Mouse (Mus musculus) CD8-positive naive resting alpha-beta T cell, adult 2 months (primary cell): ENCODE measurements around the gene Hdac5.

Experiments used
- DNase-seq, 2 experiments: peaks; one replicate each; pipeline ENCODE4 v3.0.0; 2022; ENCODE audit warnings: low read depth in 2 of 2, low spot score in 2 of 2

Hdac5 gene

GRCm38 (mm10) chr11:102240636-102241035 is 10.7 kb upstream of the Hdac5 start:
- no peak for DNase-seq

GRCm38 (mm10) chr11:102236022-102236421 is 6.1 kb upstream of the Hdac5 start:
- no peak for DNase-seq

- peak; percentile 20 to 31 for DNase-seq
These were observed 524 bp downstream of the Hdac5 start for GRCm38 (mm10) chr11:102229331-102229953.

- no peak for DNase-seq
These were observed 1.2 kb downstream of the Hdac5 start for GRCm38 (mm10) chr11:102228646-102229268.

- no peak for DNase-seq
These were observed 1.8 kb downstream of the Hdac5 start for GRCm38 (mm10) chr11:102228191-102228545.

GRCm38 (mm10) chr11:102227270-102228190 is 2.4 kb downstream of the Hdac5 start:
- no peak for DNase-seq

DNA sequence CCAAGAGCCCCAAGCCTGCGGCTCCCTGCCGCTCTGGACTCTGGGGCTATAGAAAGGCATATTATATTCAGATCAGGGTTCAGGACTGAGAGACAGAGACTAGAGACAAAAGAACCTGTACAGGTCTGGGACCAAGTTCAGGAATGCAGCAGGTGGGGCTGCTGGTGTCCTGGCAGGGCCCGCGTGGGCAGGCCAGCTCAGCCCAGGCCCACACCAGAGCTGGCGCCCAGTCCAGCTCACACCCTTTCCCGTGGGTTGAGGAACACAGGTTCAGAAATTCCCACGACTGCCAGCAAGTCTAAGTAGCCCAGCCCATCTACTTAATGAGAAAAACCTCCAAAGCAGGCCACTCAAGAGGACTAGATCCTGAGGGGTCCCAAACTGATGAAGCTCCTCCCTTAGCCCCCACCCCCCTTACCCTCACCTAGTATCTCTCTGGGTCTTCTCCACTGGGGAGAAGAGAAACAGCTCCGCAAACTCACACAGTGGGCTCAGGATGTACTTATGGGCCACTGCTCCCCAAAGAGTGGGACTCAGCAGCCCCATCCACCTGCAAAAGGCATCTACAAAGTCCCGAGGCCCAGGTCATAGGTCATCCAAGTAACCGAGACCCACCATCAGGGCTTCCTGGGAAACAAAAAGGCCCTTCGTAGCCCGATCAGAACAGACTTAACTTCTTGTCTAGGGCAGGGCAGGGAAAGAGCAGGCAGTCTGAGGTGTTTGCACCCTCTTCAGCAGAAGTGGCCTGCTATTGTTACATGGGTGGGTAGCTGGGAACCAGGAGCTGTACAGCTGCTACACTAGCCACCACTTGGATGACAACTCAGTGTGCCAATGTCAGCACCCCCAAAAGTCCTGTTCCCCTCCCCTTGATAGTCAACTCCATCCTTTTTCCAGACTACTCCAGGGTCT is 3.6 kb downstream of the Hdac5 start:
- DNase-seq = no peak

- no peak for DNase-seq
These were observed 4.7 kb downstream of the Hdac5 start for GRCm38 (mm10) chr11:102225221-102225620.

- no peak for DNase-seq
These were observed 5.3 kb downstream of the Hdac5 start for GRCm38 (mm10) chr11:102224686-102225085.

DNA sequence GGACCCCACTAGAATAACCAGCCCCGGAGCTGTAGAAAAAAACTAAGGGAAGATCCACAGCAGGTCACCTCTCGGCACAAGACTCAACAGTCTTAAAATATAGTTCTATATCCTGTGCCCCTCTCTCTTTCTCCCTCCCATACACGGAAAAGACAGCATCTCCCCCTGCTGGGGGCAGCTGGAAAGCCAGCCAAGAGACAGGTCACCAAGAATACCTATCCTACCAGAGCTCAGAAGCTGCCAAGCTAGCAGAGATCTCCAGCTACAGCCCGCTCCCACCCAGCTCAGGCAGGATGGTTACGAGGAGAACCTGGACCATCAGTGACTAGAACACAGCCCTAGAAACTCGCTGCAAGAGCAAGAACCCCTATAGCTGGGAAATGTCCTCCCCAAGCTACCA is 6.8 kb downstream of the Hdac5 start:
- DNase-seq = peak; percentile 66 to 85

DNA sequence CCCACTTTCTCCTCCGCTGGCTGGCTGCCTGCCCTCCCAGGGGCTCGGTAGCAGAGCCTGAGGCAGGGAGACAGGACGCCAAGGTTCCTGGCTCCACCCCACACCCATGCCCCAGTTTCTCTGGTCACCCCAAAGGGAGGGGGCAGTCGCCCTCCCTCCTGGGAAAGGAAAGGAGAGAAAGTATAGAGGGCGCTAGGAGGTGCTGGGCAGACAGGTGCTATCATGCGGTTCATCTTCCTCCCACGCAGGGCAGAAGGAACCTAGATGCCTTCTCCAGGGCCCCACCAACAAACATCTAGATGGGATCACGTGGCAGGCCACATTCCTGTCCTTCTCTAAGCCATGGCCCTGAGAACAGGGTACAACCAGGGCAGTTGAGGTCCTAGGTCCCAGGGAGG is 8.0 kb downstream of the Hdac5 start:
- DNase-seq = no peak

DNA sequence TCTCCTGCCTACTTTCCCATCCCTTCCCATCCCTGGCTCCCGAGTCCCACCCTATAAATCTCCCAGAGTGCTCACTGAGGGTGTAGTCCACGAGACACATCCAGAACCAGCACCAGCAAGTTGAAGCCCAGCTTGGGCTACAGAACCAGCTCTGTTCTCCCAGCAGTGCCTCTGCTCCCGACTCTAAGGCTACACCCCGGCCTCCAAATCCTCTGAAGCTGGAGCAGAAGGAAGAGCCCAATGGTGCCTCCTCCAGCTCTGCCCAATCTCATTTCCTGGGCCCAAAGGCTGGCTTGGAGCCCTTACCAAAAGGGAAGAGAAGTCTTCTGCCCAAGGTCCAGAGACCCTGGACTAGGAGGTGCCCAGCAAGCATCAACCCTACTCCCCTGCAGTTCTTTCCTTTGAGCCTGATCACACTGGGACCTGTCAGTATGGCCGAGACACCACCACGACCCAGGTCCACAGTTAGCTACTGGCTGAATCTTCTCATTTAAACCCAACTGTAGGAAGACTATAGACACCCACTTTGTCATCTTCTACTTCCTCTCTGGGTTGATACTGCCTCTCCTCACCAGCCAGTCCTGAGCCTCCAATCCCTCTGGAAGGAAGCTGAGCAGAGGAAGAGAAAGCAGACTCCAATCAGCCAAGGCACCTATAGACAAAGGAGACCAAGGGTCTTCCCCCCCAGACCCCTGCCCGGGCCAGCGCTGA is 8.6 kb downstream of the Hdac5 start:
- DNase-seq = no peak

- no peak for DNase-seq
These were observed 9.5 kb downstream of the Hdac5 start for GRCm38 (mm10) chr11:102220451-102220850.

DNA sequence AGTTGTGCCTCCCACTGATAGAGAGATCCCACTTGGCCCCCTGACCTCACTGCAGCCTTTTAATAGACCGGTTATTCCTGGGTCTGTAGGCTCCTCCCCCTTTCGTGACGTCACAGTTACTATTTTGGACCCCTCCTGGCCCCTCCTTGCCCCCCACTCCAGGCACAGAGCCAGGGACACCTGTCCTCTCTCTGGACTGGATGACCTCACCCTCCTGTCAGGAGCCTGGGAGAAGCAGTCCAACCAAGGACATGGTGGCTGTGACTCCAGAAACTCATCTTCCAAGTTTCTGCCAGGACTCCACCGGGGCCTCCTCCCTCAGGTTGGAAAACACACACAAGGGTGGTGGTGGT is 10.0 kb downstream of the Hdac5 start:
- no peak for DNase-seq

GRCm38 (mm10) chr11:102219247-102219993 is 10.5 kb downstream of the Hdac5 start:
- no peak for DNase-seq

DNA sequence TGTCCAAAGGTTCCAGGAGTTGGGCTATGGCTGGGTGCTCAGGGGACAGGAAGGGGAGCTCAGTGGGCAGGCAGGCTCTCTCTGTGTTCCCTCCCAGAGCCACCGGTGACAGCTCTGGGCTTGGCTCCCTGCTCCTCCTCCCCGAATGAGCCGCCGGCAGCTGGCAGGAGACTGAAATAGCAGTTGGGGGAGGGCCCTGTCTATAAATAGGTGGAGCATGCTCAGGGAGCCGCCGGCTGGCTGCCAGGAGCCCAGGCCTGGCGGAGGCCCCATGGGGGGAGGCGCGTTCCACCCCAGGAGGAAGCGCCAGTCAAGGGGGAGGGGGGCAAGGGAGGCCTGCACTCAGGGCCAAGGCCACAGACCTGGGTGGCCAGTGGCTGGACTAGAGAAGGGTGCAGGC is 11.2 kb downstream of the Hdac5 start:
- DNase-seq = peak; percentile 60 to 71

GRCm38 (mm10) chr11:102217876-102218430 is 12.0 kb downstream of the Hdac5 start:
- no peak for DNase-seq

- no peak for DNase-seq
These were observed 12.6 kb downstream of the Hdac5 start for GRCm38 (mm10) chr11:102217396-102217795.

DNA sequence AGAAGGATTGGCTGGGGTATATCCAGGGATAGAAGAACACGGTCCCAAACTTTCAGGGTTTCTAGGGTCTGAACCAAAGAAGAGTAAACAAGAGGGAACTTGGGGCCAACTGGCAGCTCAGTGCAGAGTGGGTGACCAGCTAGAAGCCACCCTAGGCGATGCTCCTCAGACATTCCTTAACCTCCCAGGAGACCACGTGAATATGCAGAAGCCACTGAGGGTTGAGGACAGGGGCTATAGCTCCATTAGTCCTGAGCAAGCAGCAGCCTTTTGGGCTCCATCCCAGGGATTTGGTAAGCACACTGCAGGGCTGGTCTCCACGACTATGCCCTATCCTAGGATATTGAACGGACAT is 13.1 kb downstream of the Hdac5 start:
- no peak for DNase-seq
